Mouse (Mus musculus) heart, postnatal 0 days (tissue): ENCODE measurements around the gene Atg101. TPM values are rescaled to one million over a fixed set of nuclear protein-coding genes. Genes with fewer than 3 reads are reported as not detected.
A peak's percentile ranks its signal among the peaks of the same experiment; 100 is the strongest.

Experiments
- ATAC-seq: fragments of 200-750 bp; cut with Nextera tagmentation; 2 replicates; pipeline ENCODE4 v1.8.0; 2017; ENCODE audit warnings: low read depth, moderate number of reproducible peaks, moderate library complexity; ENCODE audit not compliant: insufficient read depth
- DNase-seq: peaks from one replicate; pipeline ENCODE4 v3.0.0-alpha.2; 2016; ENCODE audit warnings: low spot score
- H3K27ac ChIP-seq: fragments of 300-500 bp; sonication (generic); 2 replicates; pipeline ENCODE4 v1.5.1; 2014; ENCODE audit warnings: low read depth, mild to moderate bottlenecking
- H3K27me3 ChIP-seq: fragments of 300-500 bp; sonication (generic); 2 replicates; pipeline ENCODE4 v1.6.1; 2014; ENCODE audit warnings: low read length, mixed read lengths; ENCODE audit not compliant: control insufficient read depth, insufficient read depth
- H3K36me3 ChIP-seq: fragments of 300-500 bp; sonication (generic); replicated peaks from 2 replicates; pipeline ENCODE4 v1.6.1; 2014; ENCODE audit warnings: low read length, mixed read lengths; ENCODE audit not compliant: control insufficient read depth, insufficient read depth
- H3K4me1 ChIP-seq: fragments of 300-500 bp; sonication (generic); 2 replicates; pipeline ENCODE4 v1.6.1; 2014; ENCODE audit warnings: antibody characterized with exemption; ENCODE audit not compliant: control insufficient read depth, insufficient read depth
- H3K4me2 ChIP-seq: fragments of 300-500 bp; sonication (generic); 2 replicates; pipeline ENCODE4 v1.6.1; 2014; ENCODE audit warnings: low read depth, mild to moderate bottlenecking, low read length, moderate library complexity
- H3K4me3 ChIP-seq: fragments of 300-500 bp; sonication (generic); 2 replicates; pipeline ENCODE4 v1.5.1; 2014; ENCODE audit warnings: low read depth, low read length
- H3K9ac ChIP-seq: fragments of 300-500 bp; sonication (generic); replicated peaks from 2 replicates; pipeline ENCODE4 v1.6.1; 2014; ENCODE audit warnings: low read depth, low read length, mixed read lengths
- H3K9me3 ChIP-seq: fragments of 300-500 bp; sonication (generic); replicated peaks from 2 replicates; pipeline ENCODE4 v1.6.1; 2016; ENCODE audit warnings: low read length; ENCODE audit not compliant: control insufficient read depth
- CTCF ChIP-seq: IDR thresholded peaks from 2 replicates; pipeline ENCODE4 v1.5.1; 2016; ENCODE audit warnings: antibody characterized with exemption, control low read depth, low read depth
- EP300 ChIP-seq: IDR thresholded peaks from 2 replicates; pipeline ENCODE4 v1.6.1; 2016; ENCODE audit warnings: antibody characterized with exemption, low read depth
- WGBS: fragments of 180-500 bp; shearing (Covaris S2); extraction: QIAGEN DNeasy Blood & Tissue Kit; methylation state at CpG from one replicate; pipeline ENCODE4 v1.1.7; 2014; 5-methylcytosine and 5-hydroxymethylcytosine counted together
- polyA plus RNA-seq: library from polyadenylated mRNA; unstranded; fragments of >200 nt; fragmentation: Nextera tagmentation; extraction: Ambion mirVana; gene quantifications from 2 replicates; pipeline ENCODE4 v1.2.1, GENCODE M21; 2015
- total RNA-seq: library from RNA; depleted of rRNA; stranded (reverse); fragments of >200 nt; gene quantifications from 2 replicates; pipeline ENCODE4 v1.2.3, GENCODE M21; 2014; ENCODE audit warnings: low replicate concordance

Atg101 gene
- total and polyA plus RNA-seq, 2 experiments from 2014 or later, result 48.6 to 61.6 TPM

- H3K9me3 ChIP-seq, result no peaks in the 10 kb centered on the region
- peak overlapping the region; percentile 60 for H3K4me2 ChIP-seq
- H3K27ac ChIP-seq, result no peak overlapping the region
- H3K9ac ChIP-seq, result peak overlapping the region; percentile 30; the same call in 1 of the 2 replicates
- peak; percentile 59 for DNase-seq
- no peak for ATAC-seq
- 3% methylated on average over 27 of the region's 28 CpGs for WGBS
- peak; percentile 68 for TF ChIP-seq CTCF
- TF ChIP-seq EP300, result no peak
- no peaks in the 10 kb centered on the region for H3K36me3 ChIP-seq
- H3K4me3 ChIP-seq, result peak overlapping the region; percentile 25
- H3K27me3 ChIP-seq, result no peaks in the 10 kb centered on the region
- H3K4me1 ChIP-seq, result peaks cover 26% of the 10 kb centered on the region
These were observed 45.1 kb upstream of the Atg101 start for GRCm38 (mm10) chr15:101238885-101239511.

- DNase-seq (no peak), ATAC-seq (no peak)
- Histone ChIP-seq H3K9me3 (no peaks in the 10 kb centered on the region), H3K4me3 (no peak overlapping the region), H3K4me1 (peaks cover 26% of the 10 kb centered on the region), H3K27me3 (no peaks in the 10 kb centered on the region), H3K9ac (no peak overlapping the region), H3K27ac (no peak overlapping the region), H3K4me2 (no peak overlapping the region), H3K36me3 (no peaks in the 10 kb centered on the region)
- TF ChIP-seq CTCF (no peak), EP300 (no peak)
- 64% methylated on average over 8 of the region's 8 CpGs for WGBS
These were observed 44.3 kb upstream of the Atg101 start for GRCm38 (mm10) chr15:101239821-101240220.

- H3K36me3 ChIP-seq, result no peaks in the 10 kb centered on the region
- TF ChIP-seq CTCF, result peak; percentile 98
- peak; percentile 95 for TF ChIP-seq EP300
- H3K4me3 ChIP-seq, result peak overlapping the region; percentile 18
- DNase-seq, result peak; percentile 99
- peak overlapping the region; percentile 97 for H3K27ac ChIP-seq
- H3K9me3 ChIP-seq, result no peaks in the 10 kb centered on the region
- H3K9ac ChIP-seq, result no peak overlapping the region
- H3K27me3 ChIP-seq, result no peaks in the 10 kb centered on the region
- 2% methylated on average over 10 of the region's 10 CpGs for WGBS
- peaks cover 30% of the 10 kb centered on the region for H3K4me1 ChIP-seq
- peak overlapping the region; percentile 36 for H3K4me2 ChIP-seq
- ATAC-seq, result peak; percentile 88
These were observed 43.3 kb upstream of the Atg101 start for GRCm38 (mm10) chr15:101240799-101241204.

GRCm38 (mm10) chr15:101241236-101241635, 42.8 kb upstream of the Atg101 start:
- 23% methylated on average over 9 of the region's 9 CpGs for WGBS
- Histone ChIP-seq H3K4me3 (peak overlapping the region; percentile 18), H3K27ac (peak overlapping the region; percentile 97), H3K36me3 (no peaks in the 10 kb centered on the region), H3K4me2 (peak overlapping the region; percentile 36), H3K9me3 (no peaks in the 10 kb centered on the region), H3K27me3 (no peaks in the 10 kb centered on the region), H3K4me1 (peaks cover 28% of the 10 kb centered on the region), H3K9ac (peak overlapping the region; percentile 48)
- ATAC-seq, result peak; percentile 62
- TF ChIP-seq CTCF, result no peak
- peak; percentile 21; the same call in 1 of the 2 replicates for TF ChIP-seq EP300
- peak; percentile 90 for DNase-seq

DNA sequence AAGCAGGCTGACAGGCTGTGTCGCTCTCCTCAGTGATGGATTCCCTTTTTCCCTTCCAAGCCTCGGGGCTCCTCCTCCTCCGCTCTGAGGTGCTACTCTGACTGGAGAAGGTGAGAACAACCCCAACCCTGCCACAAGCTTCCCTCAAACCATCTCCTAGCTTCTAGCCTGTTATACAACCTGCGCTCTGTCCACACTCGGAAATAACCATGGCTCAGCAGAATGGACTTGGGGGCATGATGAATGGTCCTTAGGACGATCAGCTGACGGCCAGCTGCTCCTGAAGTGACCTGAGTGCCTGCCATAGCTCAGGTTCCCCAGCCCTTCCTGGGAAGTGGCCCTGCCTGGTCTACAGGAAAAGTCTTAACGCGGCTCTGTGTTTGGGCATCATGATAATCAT, 42.2 kb upstream of the Atg101 start:
- peak overlapping the region; percentile 36 for H3K4me2 ChIP-seq
- H3K4me3 ChIP-seq, result no peak overlapping the region
- H3K9me3 ChIP-seq, result no peaks in the 10 kb centered on the region
- peak overlapping the region; percentile 97 for H3K27ac ChIP-seq
- H3K9ac ChIP-seq, result peak overlapping the region; percentile 48
- H3K27me3 ChIP-seq, result no peaks in the 10 kb centered on the region
- DNase-seq, result no peak
- no peak for ATAC-seq
- H3K4me1 ChIP-seq, result peaks cover 32% of the 10 kb centered on the region
- 36% methylated on average over 9 of the region's 9 CpGs for WGBS
- H3K36me3 ChIP-seq, result no peaks in the 10 kb centered on the region
- no peak for TF ChIP-seq CTCF
- TF ChIP-seq EP300, result no peak
